Mouse (Mus musculus) layer of hippocampus, postnatal 14 days (tissue): Measurements from ENCODE around the gene Spint5. TPM values are rescaled to one million over a fixed set of nuclear protein-coding genes. Genes with fewer than 3 reads are reported as not detected.

Experiments
- total RNA-seq, 2 experiments: library from RNA; stranded (reverse); gene quantifications; 2 replicates each; pipeline ENCODE4 v1.2.3; 2021

Spint5 gene
- total RNA-seq, 2 experiments from 2014 or later: not detected

Other genes with a start within 250 kb of the Spint5 start
- gene Trp53tg5, start 241.6 kb upstream of the Spint5 start, total RNA-seq: not detected
- gene Dbndd2, start 229.2 kb upstream of the Spint5 start, total RNA-seq: 10 to 100 TPM; 87.6 to 88.0 TPM
- gene Pigt, start 217.8 kb upstream of the Spint5 start, total RNA-seq: 10 to 100 TPM; 95.2 to 96.5 TPM
- 1 to 10 TPM in 1 of 2 experiments, not detected in 1; 5.6 TPM for gene Wfdc2, start 152.9 kb upstream of the Spint5 start, total RNA-seq
- gene Spint3, start 141.8 kb upstream of the Spint5 start, total RNA-seq: not detected
- gene Wfdc6a, start 129.9 kb upstream of the Spint5 start, total RNA-seq: 1 to 10 TPM in 1 of 2 experiments, under 1 TPM in 1; 0.71 to 1.9 TPM
- not detected for gene Eppin, start 121.7 kb upstream of the Spint5 start, total RNA-seq
- not detected for gene Wfdc6b, start 101.8 kb upstream of the Spint5 start, total RNA-seq
- not detected for gene Wfdc8, start 101.7 kb upstream of the Spint5 start, total RNA-seq
- not detected for gene Wfdc16, start 76.5 kb upstream of the Spint5 start, total RNA-seq
- gene Wfdc10, start 59.3 kb upstream of the Spint5 start, total RNA-seq: not detected
- gene Wfdc9, start 58.7 kb upstream of the Spint5 start, total RNA-seq: not detected
- not detected for gene Wfdc11, start 41.2 kb upstream of the Spint5 start, total RNA-seq
- gene Wfdc13, start 30.2 kb upstream of the Spint5 start, total RNA-seq: not detected
- gene Spint4, start 16.8 kb upstream of the Spint5 start, total RNA-seq: not detected
- gene Wfdc3, start 30.6 kb downstream of the Spint5 start, total RNA-seq: 1 to 10 TPM; 1.5 TPM
- 10 to 100 TPM; 34.1 to 37.2 TPM for gene Dnttip1, start 30.7 kb downstream of the Spint5 start, total RNA-seq
- gene Ube2c, start 54.6 kb downstream of the Spint5 start, total RNA-seq: 1 to 10 TPM; 2.9 to 4.0 TPM
- not detected for gene Tnnc2, start 64.7 kb downstream of the Spint5 start, total RNA-seq
- gene Snx21, start 70.5 kb downstream of the Spint5 start, total RNA-seq: 10 to 100 TPM; 33.3 to 39.8 TPM
- 10 to 100 TPM; 26.4 to 28.1 TPM for gene Acot8, start 89.6 kb downstream of the Spint5 start, total RNA-seq
- gene Zswim3, start 89.8 kb downstream of the Spint5 start, total RNA-seq: 1 to 10 TPM; 6.0 to 8.3 TPM
- 10 to 100 TPM; 18.1 to 18.2 TPM for gene Zswim1, start 107.4 kb downstream of the Spint5 start, total RNA-seq
- under 1 TPM in 1 of 2 experiments, not detected in 1; 0.67 TPM for gene Spata25, start 113.2 kb downstream of the Spint5 start, total RNA-seq
- gene Ctsa, start 117.6 kb downstream of the Spint5 start, total RNA-seq: 10 to 100 TPM; 87.7 to 89.6 TPM
- 1 to 10 TPM; 3.9 to 4.1 TPM for gene Neurl2, start 118.2 kb downstream of the Spint5 start, total RNA-seq
- 100 to 1,000 TPM in 1 of 2 experiments, 10 to 100 TPM in 1; 72.5 to 107 TPM for gene Pltp, start 142.4 kb downstream of the Spint5 start, total RNA-seq
- gene Pcif1, start 164.0 kb downstream of the Spint5 start, total RNA-seq: 10 to 100 TPM; 43.5 to 48.8 TPM
- 10 to 100 TPM; 25.0 to 26.4 TPM for gene Zfp335, start 196.5 kb downstream of the Spint5 start, total RNA-seq
- gene Mmp9, start 225.5 kb downstream of the Spint5 start, total RNA-seq: 1 to 10 TPM; 1.8 to 2.1 TPM
- 100 to 1,000 TPM; 288 to 332 TPM for gene Slc12a5, start 245.5 kb downstream of the Spint5 start, total RNA-seq